Mouse (Mus musculus) lung, postnatal 36 days (tissue): ENCODE measurements around the gene Rasal1.

Experiments used
- DNase-seq: peaks from one replicate; pipeline ENCODE4 v3.0.0; 2022; ENCODE audit warnings: mixed read lengths

Rasal1 gene

GRCm38 (mm10) chr5:120622198-120622851 is 26.3 kb upstream of the Rasal1 start:
- DNase-seq, result peak; percentile 38

- DNase-seq, result no peak
Measured at GRCm38 (mm10) chr5:120624427-120624826, 24.2 kb upstream of the Rasal1 start.

GRCm38 (mm10) chr5:120626399-120626798 is 22.2 kb upstream of the Rasal1 start:
- DNase-seq, result peak; percentile 44

GRCm38 (mm10) chr5:120627515-120628300 is 20.9 kb upstream of the Rasal1 start:
- no peak for DNase-seq

- no peak for DNase-seq
Measured at GRCm38 (mm10) chr5:120628624-120629023, 20.0 kb upstream of the Rasal1 start.

GRCm38 (mm10) chr5:120631128-120631527 is 17.5 kb upstream of the Rasal1 start:
- DNase-seq, result no peak

GRCm38 (mm10) chr5:120631892-120632291 is 16.7 kb upstream of the Rasal1 start:
- DNase-seq, result no peak

- DNase-seq, result no peak
Measured at GRCm38 (mm10) chr5:120634131-120634530, 14.5 kb upstream of the Rasal1 start, which contains the start of gene Cfap73. Gene Cfap73 (minus strand): TSS chr5:120634235.

- DNase-seq, result no peak
Measured at GRCm38 (mm10) chr5:120634860-120635259, 13.8 kb upstream of the Rasal1 start.

GRCm38 (mm10) chr5:120635633-120636032 is 13.0 kb upstream of the Rasal1 start:
- DNase-seq, result no peak

- no peak for DNase-seq
Measured at GRCm38 (mm10) chr5:120640094-120640493, 8.5 kb upstream of the Rasal1 start.

- peak; percentile 17 for DNase-seq
Measured at GRCm38 (mm10) chr5:120643365-120644085, 5.1 kb upstream of the Rasal1 start.

GRCm38 (mm10) chr5:120644227-120644626 is 4.4 kb upstream of the Rasal1 start:
- DNase-seq, result no peak

GRCm38 (mm10) chr5:120645851-120646250 is 2.8 kb upstream of the Rasal1 start:
- no peak for DNase-seq

- no peak for DNase-seq
Measured at GRCm38 (mm10) chr5:120647361-120647760, 1.3 kb upstream of the Rasal1 start.

GRCm38 (mm10) chr5:120647814-120648491 is 659 bp upstream of the Rasal1 start:
- DNase-seq, result no peak

GRCm38 (mm10) chr5:120649374-120649933 is 842 bp downstream of the Rasal1 start:
- DNase-seq, result no peak

- no peak for DNase-seq
Measured at GRCm38 (mm10) chr5:120649938-120650337, 1.3 kb downstream of the Rasal1 start.

GRCm38 (mm10) chr5:120651230-120651629 is 2.6 kb downstream of the Rasal1 start:
- no peak for DNase-seq

- DNase-seq, result no peak
Measured at GRCm38 (mm10) chr5:120652915-120653701, 4.5 kb downstream of the Rasal1 start.

- no peak for DNase-seq
Measured at GRCm38 (mm10) chr5:120653873-120654272, 5.3 kb downstream of the Rasal1 start.

- peak; percentile 29 for DNase-seq
Measured at GRCm38 (mm10) chr5:120656281-120656751, 7.7 kb downstream of the Rasal1 start.
